Mouse (Mus musculus) forebrain, embryonic 12.5 days (tissue): ENCODE results near the gene Coro2b. TPM values are rescaled to one million over a fixed set of nuclear protein-coding genes. Genes with fewer than 3 reads are reported as not detected.

Experiments used
- ATAC-seq: fragments of 200-750 bp; cut with Nextera tagmentation; 2 replicates; pipeline ENCODE4 v1.8.0; 2017; ENCODE audit warnings: moderate TSS enrichment; ENCODE audit not compliant: low FRiP score
- H3K27ac ChIP-seq: fragments of 300-500 bp; sonication (generic); 2 replicates; pipeline ENCODE4 v1.5.1; 2016; ENCODE audit warnings: mild to moderate bottlenecking
- H3K27me3 ChIP-seq: fragments of 300-500 bp; sonication (generic); 2 replicates; pipeline ENCODE4 v1.6.1; 2016; ENCODE audit warnings: mild to moderate bottlenecking
- H3K36me3 ChIP-seq: fragments of 300-500 bp; sonication (generic); replicated peaks from 2 replicates; pipeline ENCODE4 v1.6.1; 2016; ENCODE audit warnings: mild to moderate bottlenecking
- H3K4me1 ChIP-seq: fragments of 300-500 bp; sonication (generic); 2 replicates; pipeline ENCODE4 v1.6.1; 2016
- H3K4me2 ChIP-seq: fragments of 300-500 bp; sonication (generic); 2 replicates; pipeline ENCODE4 v1.6.1; 2016; ENCODE audit warnings: mild to moderate bottlenecking, moderate library complexity
- H3K4me3 ChIP-seq: fragments of 300-500 bp; sonication (generic); replicated peaks from 2 replicates; pipeline ENCODE4 v1.5.1; 2016; ENCODE audit warnings: mild to moderate bottlenecking
- H3K9ac ChIP-seq: fragments of 300-500 bp; sonication (generic); 2 replicates; pipeline ENCODE4 v1.6.1; 2016; ENCODE audit warnings: mild to moderate bottlenecking
- H3K9me3 ChIP-seq: fragments of 300-500 bp; sonication (generic); 2 replicates; pipeline ENCODE4 v1.6.1; 2016
- WGBS: fragments of 180-500 bp; shearing (Covaris S2); methylation state at CpG from one replicate; pipeline ENCODE4 v1.1.7; 2016; 5-methylcytosine and 5-hydroxymethylcytosine counted together
- polyA plus RNA-seq: library from polyadenylated mRNA; unstranded; fragments of >200 nt; fragmentation: Nextera tagmentation; extraction: Ambion mirVana; gene quantifications from 2 replicates; pipeline ENCODE4 v1.2.1, GENCODE M21; 2016

The Coro2b gene
- polyA plus RNA-seq, 1 experiment from 2014 or later = 38.1 TPM

GRCm38 (mm10) chr9:62536119-62536654 lies 657 bp downstream of the Coro2b start:
- WGBS = under 1% methylated on average over 29 of the region's 29 CpGs
- peak overlapping the region; percentile 95 for H3K27ac ChIP-seq
- H3K4me2 ChIP-seq = peak overlapping the region; percentile 85

DNA sequence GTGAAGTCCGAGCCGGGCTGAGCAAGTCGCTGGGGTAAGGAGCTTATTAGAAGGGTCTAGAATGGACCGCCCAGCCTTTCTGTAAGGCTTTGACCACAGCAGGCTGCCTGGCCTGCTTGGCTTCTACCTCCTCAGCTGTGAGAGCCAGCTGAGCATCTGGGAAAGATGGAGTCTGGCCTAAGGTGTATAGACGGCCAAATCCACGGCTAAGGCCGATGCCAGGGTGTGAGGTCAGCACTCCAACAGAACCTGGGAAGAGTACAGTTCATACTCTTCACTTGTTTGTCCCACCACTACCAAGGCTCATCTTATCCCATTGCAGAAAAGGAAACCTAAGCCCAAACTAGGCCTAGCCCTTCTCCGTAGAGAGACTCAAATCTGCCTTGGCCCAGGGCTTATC lies 1.3 kb downstream of the Coro2b start:
- Histone ChIP-seq H3K27ac (peak overlapping the region; percentile 95; the same call in 1 of the 2 replicates), H3K4me3 (peak overlapping the region; percentile 59), H3K36me3 (no peaks in the 10 kb centered on the region), H3K27me3 (peaks cover 7% of the 10 kb centered on the region; the same call in 1 of the 2 replicates), H3K4me2 (peak overlapping the region; percentile 85), H3K4me1 (peaks cover 75% of the 10 kb centered on the region), H3K9me3 (no peaks in the 10 kb centered on the region), H3K9ac (peak overlapping the region; percentile 74)
- no peak for ATAC-seq
- 72% methylated on average over 8 of the region's 8 CpGs for WGBS

More at GRCm38 (mm10) chr9:62536119-62536654, 657 bp downstream of the Coro2b start:
- Histone ChIP-seq H3K4me3 (peak overlapping the region; percentile 59), H3K9me3 (no peaks in the 10 kb centered on the region), H3K27me3 (peaks cover 7% of the 10 kb centered on the region; the same call in 1 of the 2 replicates), H3K9ac (peak overlapping the region; percentile 74), H3K4me1 (peaks cover 75% of the 10 kb centered on the region), H3K36me3 (no peaks in the 10 kb centered on the region)
- ATAC-seq = peak; percentile 25

DNA sequence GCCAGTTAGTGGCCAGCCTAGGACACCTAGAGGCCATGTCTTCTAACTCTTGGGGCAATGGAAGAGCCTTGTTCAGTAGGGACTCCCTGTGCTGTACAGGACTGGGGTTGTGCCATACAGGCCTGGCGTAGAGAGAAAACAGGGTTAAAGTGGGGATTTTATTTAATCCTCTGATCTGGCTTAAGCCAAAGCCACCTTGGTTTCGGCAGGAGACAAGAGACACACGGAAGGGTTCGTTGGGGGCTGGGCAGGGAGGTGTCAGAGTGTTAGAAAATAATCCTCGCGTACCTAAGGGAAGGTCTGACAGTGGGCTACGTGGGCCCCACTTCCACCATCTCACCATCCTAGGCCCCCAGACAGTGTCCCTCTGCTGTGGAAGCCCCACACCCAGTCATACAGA lies 2.2 kb downstream of the Coro2b start:
- no peak for ATAC-seq
- peaks cover 7% of the 10 kb centered on the region; the same call in 1 of the 2 replicates for H3K27me3 ChIP-seq
- H3K9ac ChIP-seq = no peak overlapping the region
- no peak overlapping the region for H3K27ac ChIP-seq
- H3K4me1 ChIP-seq = peaks cover 79% of the 10 kb centered on the region
- H3K4me2 ChIP-seq = peak overlapping the region; percentile 85
- 77% methylated on average over 7 of the region's 7 CpGs for whole genome bisulfite sequencing
- H3K4me3 ChIP-seq = no peak overlapping the region
- H3K9me3 ChIP-seq = no peaks in the 10 kb centered on the region
- H3K36me3 ChIP-seq = no peaks in the 10 kb centered on the region

- no peak overlapping the region for H3K9ac ChIP-seq
- H3K4me3 ChIP-seq = no peak overlapping the region
- 0 out of 2 replicates have a peak, but pooled peaks cover 7% of the 10 kb centered on the region for H3K27me3 ChIP-seq
- H3K4me1 ChIP-seq = peaks cover 81% of the 10 kb centered on the region
- H3K9me3 ChIP-seq = no peaks in the 10 kb centered on the region
- no peak for ATAC-seq
- peak overlapping the region; percentile 10; the same call in 1 of the 2 replicates for H3K4me2 ChIP-seq
- H3K27ac ChIP-seq = no peak overlapping the region
- H3K36me3 ChIP-seq = no peaks in the 10 kb centered on the region
- 92% methylated on average over 2 of the region's 2 CpGs for WGBS
Measured at GRCm38 (mm10) chr9:62534158-62534557, 2.7 kb downstream of the Coro2b start.

DNA sequence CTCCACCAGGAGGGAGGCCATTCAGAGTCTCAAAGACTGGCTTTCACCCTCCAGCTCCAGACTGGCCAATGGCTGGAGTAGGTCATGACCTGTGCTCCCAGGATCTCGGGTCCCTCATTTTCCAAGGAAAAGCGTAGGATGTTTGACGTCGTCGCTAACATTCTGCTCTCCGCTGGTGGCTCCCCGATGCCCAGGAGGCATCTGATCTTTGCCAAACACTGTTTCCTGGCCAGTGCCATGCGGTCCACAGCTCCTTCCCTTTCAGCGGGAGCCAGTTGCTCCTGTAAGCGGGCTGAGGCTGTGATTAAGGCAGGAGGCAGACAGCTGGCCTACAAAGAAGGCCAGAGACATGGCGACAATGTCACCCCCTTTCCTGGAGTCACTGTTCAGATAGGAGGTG lies 4.0 kb downstream of the Coro2b start:
- Histone ChIP-seq H3K9ac (peak overlapping the region; percentile 44; the same call in 1 of the 2 replicates), H3K27ac (peak overlapping the region; percentile 99), H3K27me3 (0 out of 2 replicates have a peak, but pooled peaks cover 7% of the 10 kb centered on the region), H3K9me3 (no peaks in the 10 kb centered on the region), H3K4me3 (no peak overlapping the region), H3K4me1 (peaks cover 81% of the 10 kb centered on the region), H3K36me3 (no peaks in the 10 kb centered on the region), H3K4me2 (peak overlapping the region; percentile 40; the same call in 1 of the 2 replicates)
- WGBS = 47% methylated on average over 11 of the region's 11 CpGs
- ATAC-seq = no peak

- Histone ChIP-seq H3K9ac (peak overlapping the region; percentile 63), H3K27ac (peak overlapping the region; percentile 99), H3K4me3 (0 out of 2 replicates have a peak overlapping the region, but pooled peaks have one; percentile 14), H3K4me2 (peak overlapping the region; percentile 40), H3K4me1 (peaks cover 78% of the 10 kb centered on the region), H3K36me3 (no peaks in the 10 kb centered on the region), H3K27me3 (0 out of 2 replicates have a peak, but pooled peaks cover 7% of the 10 kb centered on the region), H3K9me3 (no peaks in the 10 kb centered on the region)
- ATAC-seq = peak; percentile 72
- WGBS = 6% methylated on average over 12 of the region's 12 CpGs
Measured at GRCm38 (mm10) chr9:62531459-62532275, 5.2 kb downstream of the Coro2b start.

- no peak overlapping the region for H3K9ac ChIP-seq
- ATAC-seq = no peak
- H3K27ac ChIP-seq = peak overlapping the region; percentile 19; the same call in 1 of the 2 replicates
- no peaks in the 10 kb centered on the region for H3K9me3 ChIP-seq
- H3K36me3 ChIP-seq = no peaks in the 10 kb centered on the region
- H3K4me1 ChIP-seq = peaks cover 78% of the 10 kb centered on the region
- H3K4me2 ChIP-seq = no peak overlapping the region
- H3K27me3 ChIP-seq = peaks cover 7% of the 10 kb centered on the region
- no peak overlapping the region for H3K4me3 ChIP-seq
- 92% methylated on average over 11 of the region's 11 CpGs for WGBS
Measured at GRCm38 (mm10) chr9:62528527-62528926, 8.3 kb downstream of the Coro2b start.

- no peaks in the 10 kb centered on the region for H3K9me3 ChIP-seq
- no peak overlapping the region for H3K4me3 ChIP-seq
- peaks cover 11% of the 10 kb centered on the region for H3K27me3 ChIP-seq
- H3K9ac ChIP-seq = no peak overlapping the region
- peak overlapping the region; percentile 57; the same call in 1 of the 2 replicates for H3K27ac ChIP-seq
- ATAC-seq = no peak
- 87% methylated on average over 8 of the region's 8 CpGs for WGBS
- H3K4me2 ChIP-seq = no peak overlapping the region
- H3K4me1 ChIP-seq = peaks cover 78% of the 10 kb centered on the region
- no peaks in the 10 kb centered on the region for H3K36me3 ChIP-seq
Measured at GRCm38 (mm10) chr9:62526858-62527257, 10.0 kb downstream of the Coro2b start.

- Histone ChIP-seq H3K36me3 (no peaks in the 10 kb centered on the region), H3K27me3 (peaks cover 11% of the 10 kb centered on the region), H3K4me3 (no peak overlapping the region), H3K4me1 (peaks cover 78% of the 10 kb centered on the region), H3K27ac (peak overlapping the region; percentile 57), H3K9ac (no peak overlapping the region), H3K9me3 (no peaks in the 10 kb centered on the region), H3K4me2 (no peak overlapping the region)
- 13% methylated on average over 3 of the region's 3 CpGs for WGBS
- peak; percentile 45; the same call in 1 of the 2 replicates for ATAC-seq
Measured at GRCm38 (mm10) chr9:62526451-62526850, 10.4 kb downstream of the Coro2b start.

DNA sequence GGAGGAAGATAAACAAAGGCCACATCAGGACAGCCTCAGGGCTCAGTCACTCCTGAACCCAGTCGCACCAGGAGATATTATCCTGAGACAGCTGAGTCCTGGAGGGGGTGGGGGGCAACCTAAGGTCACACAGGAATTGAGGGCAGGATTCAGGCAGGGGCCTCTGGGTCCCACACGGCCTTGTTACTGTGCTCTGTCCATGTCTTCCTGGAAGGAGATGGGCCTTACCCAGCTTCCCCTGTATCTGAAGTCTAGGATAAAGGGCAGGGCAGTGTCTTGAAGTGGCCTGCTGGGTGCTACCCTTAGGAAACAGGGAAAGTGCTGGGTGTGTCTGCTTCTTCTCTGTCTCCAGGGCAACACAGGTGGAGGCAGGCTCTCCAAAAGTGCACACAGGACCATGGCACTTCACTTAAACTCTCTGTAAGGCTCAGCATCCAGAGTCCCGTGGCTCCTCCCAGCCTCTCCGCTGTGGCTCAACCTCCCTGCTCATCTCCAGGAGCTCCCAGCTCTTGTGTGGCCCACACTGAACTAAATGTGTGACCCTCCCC lies 12.0 kb downstream of the Coro2b start:
- Histone ChIP-seq H3K36me3 (no peaks in the 10 kb centered on the region), H3K9me3 (no peaks in the 10 kb centered on the region), H3K27me3 (peaks cover 11% of the 10 kb centered on the region), H3K4me2 (no peak overlapping the region), H3K9ac (no peak overlapping the region), H3K4me1 (peaks cover 78% of the 10 kb centered on the region), H3K27ac (no peak overlapping the region), H3K4me3 (no peak overlapping the region)
- 64% methylated on average over 4 of the region's 4 CpGs for WGBS
- no peak for ATAC-seq

- no peak overlapping the region for H3K4me2 ChIP-seq
- peaks cover 90% of the 10 kb centered on the region for H3K4me1 ChIP-seq
- peaks cover 11% of the 10 kb centered on the region for H3K27me3 ChIP-seq
- H3K4me3 ChIP-seq = no peak overlapping the region
- H3K36me3 ChIP-seq = no peaks in the 10 kb centered on the region
- ATAC-seq = no peak
- H3K27ac ChIP-seq = peak overlapping the region; percentile 67; the same call in 1 of the 2 replicates
- H3K9me3 ChIP-seq = no peaks in the 10 kb centered on the region
- 0 out of 2 replicates have a peak overlapping the region, but pooled peaks have one; percentile 7 for H3K9ac ChIP-seq
- WGBS = 34% methylated on average over 15 of the region's 15 CpGs
Measured at GRCm38 (mm10) chr9:62522791-62523471, 13.9 kb downstream of the Coro2b start.
